9 mouse cellular contexts compared by ENCODE assay signal in the genomic region with DNA sequence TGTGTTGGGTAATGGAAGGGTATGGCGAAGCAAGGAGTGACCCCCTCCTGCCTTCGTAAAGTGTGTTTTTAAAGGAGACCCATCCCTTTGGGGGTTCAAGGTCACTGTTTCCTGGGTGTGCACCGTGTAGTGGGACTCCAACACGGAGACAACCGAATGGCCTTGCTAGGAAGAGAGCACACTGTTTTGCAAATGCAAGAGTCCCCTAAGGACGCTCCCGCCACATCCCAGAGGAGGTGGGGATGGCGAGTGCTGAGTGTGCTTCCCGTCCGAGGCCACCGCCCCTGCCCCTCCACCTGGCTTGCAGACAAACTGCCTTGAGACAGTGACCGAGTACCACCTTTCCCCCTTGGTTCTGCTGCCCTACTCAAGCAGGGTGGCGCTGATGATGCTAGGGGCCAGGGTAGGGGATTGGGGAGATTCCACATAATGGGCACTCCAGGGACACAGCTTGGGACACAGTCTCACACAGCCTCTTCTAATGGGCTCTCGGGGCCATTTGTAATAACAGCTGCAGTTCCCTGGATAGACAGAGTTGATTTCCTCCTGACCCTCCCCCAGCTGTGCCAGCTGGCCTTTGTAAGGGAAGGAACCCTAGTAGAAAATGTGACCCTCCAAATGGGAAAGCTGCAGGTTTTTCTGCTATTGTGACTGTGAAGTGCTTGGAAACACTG. TPM values are rescaled to one million over a fixed set of nuclear protein-coding genes. Genes with fewer than 3 reads are reported as not detected.
DNase-seq lines count a peak whose midpoint lies in the region; ATAC-seq and TF ChIP-seq lines count a peak whose summit lies in the region.
"Had no signal": no experiment of that assay in that cellular context is flagged by ENCODE, and none has a peak within 500 bp of the region (broad histone marks: within the 10 kb centered on the region; RNA-seq: fewer than 3 reads in every experiment).

No protein-coding gene starts in this region.

- ATAC-seq in kidney, postnatal 0 days (replicated peaks; ENCODE audit: low FRiP score, low read depth), result no peak
- ATAC-seq in hindbrain, embryonic 14.5 days (ENCODE audit: low FRiP score), result no peak
- ATAC-seq in midbrain, embryonic 16.5 days, result no peak

- no peaks in the 10 kb centered on the region for H3K9me3 ChIP-seq in kidney, postnatal 0 days (replicated peaks; ENCODE audit: low read length)
- H3K9me3 ChIP-seq in hindbrain, embryonic 14.5 days (ENCODE audit: control insufficient read depth, low read length), result no peaks in the 10 kb centered on the region
- no peaks in the 10 kb centered on the region for H3K9me3 ChIP-seq in midbrain, embryonic 16.5 days (replicated peaks; ENCODE audit: control insufficient read depth, low read length, poor library complexity, severe bottlenecking)

- no peak overlapping the region for H3K9ac ChIP-seq in kidney, postnatal 0 days (ENCODE audit: low read depth, low read length)
- H3K9ac ChIP-seq in hindbrain, embryonic 14.5 days, result peak overlapping the region; percentile 85
- peak overlapping the region; percentile 78 for H3K9ac ChIP-seq in midbrain, embryonic 16.5 days (ENCODE audit: low read depth, low read length)

- no peaks in the 10 kb centered on the region for H3K27me3 ChIP-seq in kidney, postnatal 0 days (ENCODE audit: insufficient read depth, low read length)
- no peaks in the 10 kb centered on the region for H3K27me3 ChIP-seq in hindbrain, embryonic 14.5 days (ENCODE audit: control insufficient read depth, insufficient read depth, low read length)
- no peaks in the 10 kb centered on the region for H3K27me3 ChIP-seq in midbrain, embryonic 16.5 days (ENCODE audit: control insufficient read depth, insufficient read depth, low read depth, low read length)

- peak overlapping the region; percentile 98 for H3K4me2 ChIP-seq in kidney, postnatal 0 days (ENCODE audit: low read length)
- H3K4me2 ChIP-seq in hindbrain, embryonic 14.5 days (replicated peaks), result peak overlapping the region; percentile 88
- H3K4me2 ChIP-seq in midbrain, embryonic 16.5 days (ENCODE audit: low read length), result peak overlapping the region; percentile 85

- no peak for DNase-seq in kidney, postnatal 0 days (ENCODE audit: low spot score)
- no peak for DNase-seq in kidney, postnatal 36 days
- peak; percentile 37 for DNase-seq in embryo, embryonic 10.5 days (ENCODE audit: low spot score)
- DNase-seq in hindbrain, embryonic 14.5 days (ENCODE audit: low spot score), result no peak
- no peak for DNase-seq in ovary, postnatal 10 days (ENCODE audit: low spot score)
- DNase-seq in spleen, postnatal 36 days (ENCODE audit: low spot score in 2 of 2), result no peak
- DNase-seq in right cerebral cortex, postnatal 25 days, result no peak

- peak overlapping the region; percentile 73; the same call in 1 of the 2 replicates for H3K4me3 ChIP-seq in kidney, postnatal 0 days (replicated peaks; ENCODE audit: low read depth, low read length)
- H3K4me3 ChIP-seq in hindbrain, embryonic 14.5 days (replicated peaks; ENCODE audit: low read length), result peak overlapping the region; percentile 81
- H3K4me3 ChIP-seq in midbrain, embryonic 16.5 days (ENCODE audit: low read depth, low read length), result peak overlapping the region; percentile 85

- H3K27ac ChIP-seq in kidney, postnatal 0 days, result no peak overlapping the region
- peak overlapping the region; percentile 16 for H3K27ac ChIP-seq in hindbrain, embryonic 14.5 days
- H3K27ac ChIP-seq in midbrain, embryonic 16.5 days (ENCODE audit: low read length), result peak overlapping the region; percentile 29
- H3K27ac ChIP-seq: macrophage had no signal

- H3K4me1 ChIP-seq in kidney, postnatal 0 days (replicated peaks; ENCODE audit: insufficient read depth, low read length), result peaks cover 10% of the 10 kb centered on the region
- peaks cover 40% of the 10 kb centered on the region for H3K4me1 ChIP-seq in hindbrain, embryonic 14.5 days (replicated peaks; ENCODE audit: control insufficient read depth, insufficient read depth, low read length)
- peaks cover 42% of the 10 kb centered on the region for H3K4me1 ChIP-seq in midbrain, embryonic 16.5 days (ENCODE audit: control insufficient read depth, insufficient read depth, low read length)

- WGBS in kidney, postnatal 0 days, result 11% methylated on average over 14 of the region's 14 CpGs
- WGBS in hindbrain, embryonic 14.5 days, result 3% methylated on average over 14 of the region's 14 CpGs
- WGBS in midbrain, embryonic 16.5 days, result 6% methylated on average over 14 of the region's 14 CpGs

- no peak for TF ChIP-seq CTCF in kidney, postnatal 0 days (IDR thresholded peaks at IDR 0.05; ENCODE audit: low read depth)

- no peaks in the 10 kb centered on the region for H3K36me3 ChIP-seq in kidney, postnatal 0 days (ENCODE audit: insufficient read depth, low read length)
- no peaks in the 10 kb centered on the region for H3K36me3 ChIP-seq in hindbrain, embryonic 14.5 days (replicated peaks; ENCODE audit: control insufficient read depth, insufficient read depth)
- no peaks in the 10 kb centered on the region for H3K36me3 ChIP-seq in midbrain, embryonic 16.5 days (ENCODE audit: control insufficient read depth, insufficient read depth, low read length)

RNA-seq across cellular contexts. Expression of gene Frat1, which starts 2.1 kb away (rescaled TPM):
- 11.1 and 11.4 TPM in 2 replicates for polyA plus RNA-seq in kidney, postnatal 0 days (2015; fragmentation: Nextera tagmentation; extraction: Ambion mirVana)
- 19.1 and 23.4 TPM in 2 replicates for polyA plus RNA-seq in hindbrain, embryonic 14.5 days (2014; fragmentation: Nextera tagmentation; extraction: Ambion mirVana)
- 27.3 and 28.2 TPM in 2 replicates for polyA plus RNA-seq in midbrain, embryonic 16.5 days (2015; fragmentation: Nextera tagmentation; extraction: Ambion mirVana)

RNA-seq across cellular contexts. Expression of gene Frat2, which starts 16.1 kb away (rescaled TPM):
- 5.8 and 7.2 TPM in 2 replicates for polyA plus RNA-seq in kidney, postnatal 0 days (2015; fragmentation: Nextera tagmentation; extraction: Ambion mirVana)
- 5.4 and 5.5 TPM in 2 replicates for polyA plus RNA-seq in hindbrain, embryonic 14.5 days (2014; fragmentation: Nextera tagmentation; extraction: Ambion mirVana)
- polyA plus RNA-seq in midbrain, embryonic 16.5 days (2015; fragmentation: Nextera tagmentation; extraction: Ambion mirVana), result 5.0 and 5.6 TPM in 2 replicates

RNA-seq across cellular contexts. Expression of gene Arhgap19, which starts 30.0 kb away (rescaled TPM):
- polyA plus RNA-seq in kidney, postnatal 0 days (2015; fragmentation: Nextera tagmentation; extraction: Ambion mirVana), result 9.1 and 9.5 TPM in 2 replicates
- polyA plus RNA-seq in hindbrain, embryonic 14.5 days (2014; fragmentation: Nextera tagmentation; extraction: Ambion mirVana), result 6.7 and 6.8 TPM in 2 replicates
- 4.3 TPM in 2 replicates for polyA plus RNA-seq in midbrain, embryonic 16.5 days (2015; fragmentation: Nextera tagmentation; extraction: Ambion mirVana)
